8 mouse cellular contexts compared by ENCODE assay signal in the genomic region with DNA sequence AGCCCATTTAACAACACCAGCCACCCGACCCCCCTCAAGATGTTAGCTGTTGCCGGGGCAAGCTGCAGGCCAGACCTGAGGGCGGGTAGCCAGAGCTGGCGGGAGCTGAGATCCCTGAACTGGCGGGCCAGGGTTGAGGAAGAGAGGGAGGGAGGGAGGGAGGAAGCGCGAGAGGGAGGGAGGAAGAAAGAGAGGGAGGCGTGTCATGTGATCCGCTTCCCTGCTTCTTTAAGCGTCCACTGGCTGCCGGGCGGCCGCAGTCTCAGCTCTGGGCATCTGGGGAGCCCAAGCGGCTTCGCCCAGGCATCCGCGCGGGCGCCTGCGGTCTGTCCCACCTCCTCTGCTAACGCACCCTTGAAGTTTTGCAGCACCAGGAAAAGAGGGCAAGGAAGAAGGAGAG. TPM values are rescaled to one million over a fixed set of nuclear protein-coding genes. Genes with fewer than 3 reads are reported as not detected.
DNase-seq lines count a peak whose midpoint lies in the region; ATAC-seq lines count a peak whose summit lies in the region.

Gene Wls, plus strand, starts transcription at position 192 of the 400 bp plus-strand sequence.

- H3K4me1 ChIP-seq in hindbrain, embryonic 13.5 days (replicated peaks): peaks cover 15% of the 10 kb centered on the region

- peak; percentile 92 for ATAC-seq in hindbrain, embryonic 13.5 days (ENCODE audit: low FRiP score)

- H3K27me3 ChIP-seq in hindbrain, embryonic 13.5 days: no peaks in the 10 kb centered on the region

- H3K9ac ChIP-seq in hindbrain, embryonic 13.5 days: peak within 1 kb of the TSS; percentile 75

- DNase-seq in R1 (ENCODE audit: low read depth, low spot score): peak; percentile 63
- peak; percentile 27 to 36 for DNase-seq in cerebellum, postnatal 36 days
- peak; percentile 64 to 74 for DNase-seq in frontal cortex, postnatal 36 days (ENCODE audit: low spot score in 2 of 2)
- peak; percentile 37 to 51 for DNase-seq in layer of hippocampus, postnatal 25 days (ENCODE audit: extremely low spot score in 1 of 2, low spot score in 1 of 2)
- DNase-seq in lung, postnatal 14 days: peak; percentile 76
- peak; percentile 72 for DNase-seq in ovary, postnatal 36 days (ENCODE audit: low spot score)
- peak; percentile 62 to 67 for DNase-seq in urinary bladder, adult 18-20 months (ENCODE audit: low spot score in 2 of 2)

- H3K27ac ChIP-seq in hindbrain, embryonic 13.5 days: peak within 1 kb of the TSS; percentile 77

- no peaks in the 10 kb centered on the region for H3K36me3 ChIP-seq in hindbrain, embryonic 13.5 days

- WGBS in hindbrain, embryonic 13.5 days: under 1% methylated on average over 20 of the region's 21 CpGs

- H3K4me3 ChIP-seq in hindbrain, embryonic 13.5 days: peak within 1 kb of the TSS; percentile 60

- peak within 1 kb of the TSS; percentile 93 for H3K4me2 ChIP-seq in hindbrain, embryonic 13.5 days

- H3K9me3 ChIP-seq in hindbrain, embryonic 13.5 days: no peaks in the 10 kb centered on the region

RNA-seq across cellular contexts. Expression of gene Wls, which starts in this region (rescaled TPM):
- 94.5 and 110 TPM in 2 replicates for polyA plus RNA-seq in hindbrain, embryonic 13.5 days (2015; fragmentation: Nextera tagmentation; extraction: Ambion mirVana)
- 10 to 100 TPM; 19.8 to 24.5 TPM for total RNA-seq in layer of hippocampus, postnatal 25 days (2021)

Comparison
In these comparisons a context has a peak if more than half of its experiments do, and no peak if none do; other contexts are left out.
1. Peak in every context shown above with its lines: DNase-seq, ATAC-seq, H3K4me3 ChIP-seq and H3K27ac ChIP-seq.